Mouse (Mus musculus): ENCODE measurements around the gene Pdha1. TPM values are rescaled to one million over a fixed set of nuclear protein-coding genes. Genes with fewer than 3 reads are reported as not detected.

Pdha1 gene
- total and polyA plus RNA-seq, 3 experiments: 240 to 290 (median 274) TPM

DNA sequence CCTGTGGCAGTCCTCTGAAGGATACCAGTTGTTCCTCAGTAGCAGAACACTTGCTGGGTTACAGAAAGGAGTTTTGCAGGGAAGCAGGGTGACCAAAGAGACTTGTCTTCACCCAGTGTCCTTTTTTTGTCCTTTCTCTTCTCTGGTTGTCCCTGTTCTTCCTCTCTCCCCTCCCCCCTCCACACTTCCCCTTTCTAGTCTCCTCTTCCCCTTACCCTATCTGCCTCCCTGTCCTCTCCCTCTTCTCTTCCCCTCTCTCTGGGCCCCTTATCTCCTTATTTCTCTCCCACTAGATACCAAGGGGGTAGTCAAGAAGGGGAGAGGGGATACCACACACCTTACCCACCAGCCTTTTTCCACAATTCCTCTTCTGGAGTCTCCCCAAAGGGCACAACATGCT, 22.1 kb downstream of the Pdha1 start:
- Histone ChIP-seq H3K4me1 (ENCODE audit: control insufficient read depth in 1 of 2, insufficient read depth in 2 of 2, low read length in 2 of 2) (peaks cover 14 to 30% of the 10 kb centered on the region in 2 experiments), H3K4me3 (ENCODE audit: control insufficient read depth in 1 of 2, insufficient read depth in 1 of 2, low read depth in 2 of 2, low read length in 2 of 2) (no peak overlapping the region), H3K27ac (ENCODE audit: control insufficient read depth, low read depth, low read length) (peak overlapping the region; percentile 39), H3K36me3 (ENCODE audit: control insufficient read depth in 1 of 2, insufficient read depth in 2 of 2, low read length in 2 of 2) (peaks cover 3 to 25% of the 10 kb centered on the region in 2 experiments; a peak in 3 of 4 replicates), H3K27me3 (ENCODE audit: control insufficient read depth in 1 of 2, insufficient read depth in 2 of 2, low read length in 2 of 2) (no peaks in the 10 kb centered on the region), H3K9me3 (replicated peaks; ENCODE audit: insufficient read depth, low read length) (no peaks in the 10 kb centered on the region), H3K79me2 (ENCODE audit: control insufficient read depth, insufficient read depth, low read length, poor library complexity) (no peaks in the 10 kb centered on the region), H3K9ac (ENCODE audit: control insufficient read depth, low read depth, low read length, poor library complexity, severe bottlenecking) (no peak overlapping the region)
- DNase-seq (ENCODE audit: low read depth, low spot score): peak; percentile 81
- TF ChIP-seq ZMIZ1 (IDR thresholded peaks at IDR 0.05; ENCODE audit: low read depth, low read length): no peak
- TF ChIP-seq TCF12 (IDR thresholded peaks at IDR 0.05; ENCODE audit: low read depth, low read length): peak; percentile 53
- TF ChIP-seq MAFK (IDR thresholded peaks at IDR 0.05; ENCODE audit: borderline replicate concordance, low read depth, low read length): no peak; the same call in 1 of the 2 replicates
- TF ChIP-seq NRF1 (IDR thresholded peaks at IDR 0.05; ENCODE audit: insufficient read depth, low read depth, low read length, poor library complexity, severe bottlenecking): no peak
- no peak for TF ChIP-seq POLR2AphosphoS5 (IDR thresholded peaks at IDR 0.05; ENCODE audit: borderline replicate concordance, low read depth, low read length)
- TF ChIP-seq SMC3 (IDR thresholded peaks at IDR 0.05; ENCODE audit: low read depth, low read length): peak; percentile 32; the same call in 1 of the 2 replicates
- TF ChIP-seq SIN3A (IDR thresholded peaks at IDR 0.05; ENCODE audit: low read length): no peak; the same call in none of the 2 replicates
- TF ChIP-seq MAZ (IDR thresholded peaks at IDR 0.05; ENCODE audit: low read depth, low read length): peak; percentile 84
- TF ChIP-seq HCFC1 (IDR thresholded peaks at IDR 0.05; ENCODE audit: low read depth, low read length): 0 out of 2 replicates have a peak, but pooled peaks have one; percentile 24
- no peak for TF ChIP-seq TAL1 (IDR thresholded peaks at IDR 0.05; ENCODE audit: low read length)
- TF ChIP-seq GABPA (IDR thresholded peaks at IDR 0.05; ENCODE audit: low read depth, low read length): no peak
- no peak for TF ChIP-seq NELFE (IDR thresholded peaks at IDR 0.05; ENCODE audit: low read depth, low read length)
- no peak for TF ChIP-seq USF1 (IDR thresholded peaks at IDR 0.05; ENCODE audit: low read depth, low read length)
- TF ChIP-seq CTCF (IDR thresholded peaks at IDR 0.05 in 2 of 3, conservative IDR thresholded peaks at IDR 0.05 in 1 of 3; ENCODE audit: control insufficient read depth in 1 of 3, insufficient read depth in 1 of 3, low read depth in 2 of 3, low read length in 3 of 3, poor library complexity in 1 of 3, severe bottlenecking in 1 of 3): no peak
- TF ChIP-seq CHD1 (IDR thresholded peaks at IDR 0.05; ENCODE audit: low read depth, low read length): no peak
- peak; percentile 79 to 88 for TF ChIP-seq EP300 (IDR thresholded peaks at IDR 0.05; ENCODE audit: low read depth in 1 of 2, low read length in 2 of 2)
- TF ChIP-seq KAT2A (conservative IDR thresholded peaks at IDR 0.05; ENCODE audit: low read depth, low read length): no peak
- TF ChIP-seq RAD21 (IDR thresholded peaks at IDR 0.05; ENCODE audit: low read depth, low read length): no peak
- no peak for TF ChIP-seq UBTF (IDR thresholded peaks at IDR 0.05; ENCODE audit: borderline replicate concordance, insufficient read depth, low read depth, low read length)
- TF ChIP-seq ZKSCAN1 (IDR thresholded peaks at IDR 0.05; ENCODE audit: low read depth, low read length): no peak
- TF ChIP-seq ELF1 (IDR thresholded peaks at IDR 0.05; ENCODE audit: low read depth, low read length): 0 out of 2 replicates have a peak, but pooled peaks have one; percentile 50
- TF ChIP-seq E2F4 (IDR thresholded peaks at IDR 0.05; ENCODE audit: borderline replicate concordance, low read depth, low read length): no peak
- TF ChIP-seq USF2 (IDR thresholded peaks at IDR 0.05; ENCODE audit: borderline replicate concordance in 1 of 2, insufficient read depth in 1 of 2, low read depth in 1 of 2, low read length in 2 of 2): no peak
- peak; percentile 70 for TF ChIP-seq ETS1 (IDR thresholded peaks at IDR 0.05; ENCODE audit: low read depth, low read length)
- no peak for TF ChIP-seq POLR2A (IDR thresholded peaks at IDR 0.05; ENCODE audit: control insufficient read depth in 1 of 2, insufficient read depth in 1 of 2, low read depth in 1 of 2, low read length in 2 of 2, poor library complexity in 1 of 2)
- TF ChIP-seq MEF2A (IDR thresholded peaks at IDR 0.05; ENCODE audit: extremely low read depth, insufficient replicate concordance, low read depth, low read length, poor library complexity, severe bottlenecking): no peak
- TF ChIP-seq MYB (IDR thresholded peaks at IDR 0.05; ENCODE audit: low read depth, low read length): no peak
- no peak for TF ChIP-seq MXI1 (IDR thresholded peaks at IDR 0.05; ENCODE audit: low read depth, low read length)
- TF ChIP-seq MAX (IDR thresholded peaks at IDR 0.05; ENCODE audit: low read length): no peak
- no peak for TF ChIP-seq POLR2AphosphoS2 (IDR thresholded peaks at IDR 0.05; ENCODE audit: low read length)
- TF ChIP-seq MYC (IDR thresholded peaks at IDR 0.05; ENCODE audit: low read depth, low read length): no peak
- peak; percentile 47; the same call in 1 of the 2 replicates for TF ChIP-seq BHLHE40 (IDR thresholded peaks at IDR 0.05; ENCODE audit: borderline replicate concordance, low read depth, low read length)
- TF ChIP-seq CHD2 (IDR thresholded peaks at IDR 0.05; ENCODE audit: low read length): peak; percentile 76
- TF ChIP-seq RCOR1 (IDR thresholded peaks at IDR 0.05; ENCODE audit: low read depth, low read length): peak; percentile 92
- peak; percentile 82 for TF ChIP-seq GATA1 (IDR thresholded peaks at IDR 0.05; ENCODE audit: low read depth, low read length)
- peak; percentile 20; the same call in 1 of the 2 replicates for TF ChIP-seq ZNF384 (IDR thresholded peaks at IDR 0.05; ENCODE audit: low read depth, low read length)
- TF ChIP-seq JUND (IDR thresholded peaks at IDR 0.05; ENCODE audit: low read depth, low read length): peak; percentile 54; the same call in 1 of the 2 replicates
- no peak for TF ChIP-seq TBP (IDR thresholded peaks at IDR 0.05; ENCODE audit: low read depth, low read length)
